Mouse (Mus musculus): ENCODE measurements around the gene Gm21981. TPM values are rescaled to one million over a fixed set of nuclear protein-coding genes. Genes with fewer than 3 reads are reported as not detected.

Gm21981 gene
- polyA plus RNA-seq (2017; shearing (Covaris generic)): not detected

GRCm38 (mm10) chr17:47694442-47694502 is at the start of gene Gm21981:
Gene Gm21981, minus strand, starts transcription at chr17:47694455.

GRCm38 (mm10) chr17:47736856-47737255 is 42.6 kb upstream of the Gm21981 start, which contains the start of gene Tfeb:
Gene Tfeb, plus strand, starts transcription at chr17:47737030.

DNA sequence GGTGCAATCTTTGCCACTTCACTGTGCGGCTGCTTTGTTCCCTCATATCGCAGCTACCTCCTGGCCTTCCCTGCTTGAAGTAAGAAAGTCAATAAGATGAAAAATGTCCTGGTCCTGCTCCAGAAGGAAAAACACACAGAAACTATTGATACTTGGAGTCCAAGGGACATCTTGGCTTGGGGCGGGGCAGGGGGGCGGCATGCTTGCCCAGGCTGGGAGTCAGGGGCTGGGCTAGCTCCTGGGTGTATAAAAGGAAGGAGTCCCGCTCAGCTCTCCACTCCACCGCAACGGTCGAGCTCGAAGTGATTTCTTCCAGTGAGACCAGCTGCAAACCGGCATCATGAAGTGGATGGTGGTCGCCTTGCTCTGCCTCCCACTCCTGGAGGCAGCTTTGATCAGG is 32.3 kb upstream of the Gm21981 start, which contains the start of gene Pgc:
Gene Pgc, plus strand, starts transcription at position 277 of the 400 bp plus-strand sequence.

GRCm38 (mm10) chr17:47694503-47695336 is 465 bp upstream of the Gm21981 start, which contains the start of gene Prickle4:
Gene Prickle4, minus strand, starts transcription at chr17:47694736.

DNA sequence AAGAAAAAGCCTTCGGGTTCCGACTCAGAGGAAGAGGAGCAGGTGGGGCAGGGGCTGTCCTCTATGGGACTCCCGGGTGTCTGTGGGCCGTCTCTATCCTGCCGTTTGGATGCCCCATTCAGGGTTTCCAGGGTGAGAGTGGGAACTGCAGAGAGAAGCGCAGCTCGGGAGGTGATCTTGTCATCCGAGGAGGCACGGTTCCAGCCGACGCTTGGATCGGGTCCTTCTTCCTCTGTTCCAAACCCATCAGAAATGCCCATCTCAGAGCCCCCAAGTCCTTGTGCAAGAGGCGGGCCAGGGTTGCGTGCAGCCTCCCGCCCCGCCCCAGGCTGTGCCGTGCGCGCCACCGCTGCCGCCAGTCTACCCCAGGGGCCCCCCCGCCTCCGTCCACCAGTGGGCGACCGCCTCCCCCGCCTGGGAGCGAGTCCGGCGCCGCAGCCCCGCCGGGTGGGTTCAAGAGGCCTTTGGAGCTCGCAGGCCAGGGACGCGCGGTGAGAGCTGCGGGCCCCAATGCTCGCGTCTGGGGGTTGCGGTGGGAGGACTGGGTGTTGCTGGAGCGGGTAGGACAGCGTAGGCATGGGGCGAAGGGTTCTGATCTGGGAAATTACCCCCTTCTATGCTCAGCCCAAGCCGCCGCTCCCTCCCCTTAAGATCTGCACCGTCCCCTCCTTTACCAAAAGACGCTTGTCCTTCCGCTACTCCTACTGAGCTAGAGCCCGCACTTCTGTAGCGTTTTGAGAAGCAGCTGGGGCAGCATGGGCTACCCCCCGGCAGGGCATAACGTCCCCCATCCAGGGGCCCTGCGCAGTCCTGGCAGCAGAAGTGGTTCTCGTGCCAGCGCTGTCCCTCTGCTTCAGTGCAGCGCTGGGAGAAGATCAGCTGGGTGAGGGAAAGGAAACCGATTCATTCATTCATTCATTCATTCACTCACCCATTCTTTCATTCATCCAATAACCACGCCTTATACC is 5.4 kb downstream of the Gm21981 start, which contains the start of gene Frs3:
Gene Frs3, plus strand, starts transcription at position 423 of the 968 bp plus-strand sequence.

GRCm38 (mm10) chr17:47688344-47688607 is 6.0 kb downstream of the Gm21981 start, which contains the start of gene Tomm6:
Gene Tomm6, minus strand, starts transcription at chr17:47688386.

Other genes starting within 250 kb of the Gm21981 start
- gene Taf8, start 192.2 kb downstream of the Gm21981 start, polyA plus RNA-seq (2017; shearing (Covaris generic)): 47.6 TPM
- 327 TPM for gene Ccnd3, start 189.4 kb downstream of the Gm21981 start, polyA plus RNA-seq (2017; shearing (Covaris generic))
- gene Bysl, start 83.0 kb downstream of the Gm21981 start, polyA plus RNA-seq (2017; shearing (Covaris generic)): 20.1 TPM
- gene Med20, start 82.9 kb downstream of the Gm21981 start, polyA plus RNA-seq (2017; shearing (Covaris generic)): 33.6 TPM
- gene Gm20517, start 82.9 kb downstream of the Gm21981 start, polyA plus RNA-seq (2017; shearing (Covaris generic)): 3.0 TPM
- 5.1 TPM for gene Usp49, start 63.8 kb downstream of the Gm21981 start, polyA plus RNA-seq (2017; shearing (Covaris generic))
- gene Tomm6, start 6.1 kb downstream of the Gm21981 start, polyA plus RNA-seq (2017; shearing (Covaris generic)): 202 TPM
- gene Frs3, start 5.4 kb downstream of the Gm21981 start, polyA plus RNA-seq (2017; shearing (Covaris generic)): 0.46 TPM
- not detected for gene Prickle4, start 281 bp upstream of the Gm21981 start, polyA plus RNA-seq (2017; shearing (Covaris generic))
- not detected for gene Pgc, start 32.4 kb upstream of the Gm21981 start, polyA plus RNA-seq (2017; shearing (Covaris generic))
- gene Tfeb, start 42.6 kb upstream of the Gm21981 start, polyA plus RNA-seq (2017; shearing (Covaris generic)): 23.7 TPM
- not detected for gene Mdfi, start 140.2 kb upstream of the Gm21981 start, polyA plus RNA-seq (2017; shearing (Covaris generic))
- 10.6 TPM for gene Foxp4, start 230.2 kb upstream of the Gm21981 start, polyA plus RNA-seq (2017; shearing (Covaris generic))

All from effector memory CD4-positive, alpha-beta T cell, adult 7 months (primary cell).